Mouse (Mus musculus) gastrocnemius, adult 8-10 months (tissue): Measurements from ENCODE around the gene Gm45785. TPM values are rescaled to one million over a fixed set of nuclear protein-coding genes. Genes with fewer than 3 reads are reported as not detected.

Source experiments
- DNase-seq, 2 experiments: peaks; one replicate each; pipeline ENCODE4 v3.0.0; 2022; ENCODE audit warnings: low spot score in 2 of 2
- total RNA-seq, 4 experiments: library from RNA; stranded (reverse); gene quantifications; 2 replicates each; pipeline ENCODE4 v1.2.4; 2022

Gm45785 gene
- total RNA-seq, 4 experiments from 2014 or later, result not detected

DNA sequence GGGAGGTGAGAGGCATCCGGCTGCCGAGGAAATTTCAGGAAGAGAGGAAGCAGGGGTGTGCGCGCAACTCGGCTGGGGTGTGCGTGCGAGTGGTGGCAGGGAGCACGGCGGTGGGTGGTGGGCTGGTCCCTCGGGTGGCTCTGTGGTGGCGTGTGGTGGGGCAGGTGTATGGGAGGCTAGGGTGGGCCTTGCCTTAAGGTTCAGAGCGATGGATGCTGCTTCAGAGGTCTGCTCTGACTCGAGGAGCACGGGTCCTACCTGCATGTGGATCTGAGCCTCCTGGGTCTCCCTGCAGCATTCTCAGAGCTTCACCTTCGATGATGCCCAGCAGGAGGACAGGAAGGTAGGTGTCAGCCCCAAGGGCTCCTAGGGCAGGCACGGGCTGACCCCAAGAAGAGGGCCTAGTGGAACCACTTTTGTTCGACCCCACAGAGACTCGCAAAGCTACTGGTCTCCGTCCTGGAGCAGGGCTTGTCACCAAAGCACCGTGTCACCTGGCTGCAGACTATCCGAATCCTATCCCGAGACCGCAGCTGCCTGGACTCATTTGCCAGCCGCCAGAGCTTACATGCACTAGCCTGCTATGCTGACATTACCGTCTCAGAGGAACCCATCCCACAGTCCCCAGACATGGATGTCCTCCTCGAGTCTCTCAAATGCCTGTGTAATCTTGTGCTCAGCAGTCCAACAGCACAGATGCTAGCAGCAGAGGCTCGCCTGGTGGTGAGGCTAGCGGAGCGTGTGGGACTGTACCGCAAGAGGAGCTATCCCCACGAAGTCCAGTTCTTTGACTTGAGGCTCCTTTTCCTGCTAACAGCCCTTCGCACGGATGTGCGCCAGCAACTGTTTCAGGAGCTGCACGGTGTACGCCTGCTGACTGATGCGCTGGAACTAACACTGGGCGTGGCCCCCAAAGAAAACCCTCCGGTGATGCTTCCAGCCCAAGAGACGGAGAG is 1.7 kb upstream of the Gm45785 start, which contains the start of gene Bet1l:
Bet1l (minus strand) TSS at position 28 of the 956 bp plus-strand sequence.
- no peak for DNase-seq

DNA sequence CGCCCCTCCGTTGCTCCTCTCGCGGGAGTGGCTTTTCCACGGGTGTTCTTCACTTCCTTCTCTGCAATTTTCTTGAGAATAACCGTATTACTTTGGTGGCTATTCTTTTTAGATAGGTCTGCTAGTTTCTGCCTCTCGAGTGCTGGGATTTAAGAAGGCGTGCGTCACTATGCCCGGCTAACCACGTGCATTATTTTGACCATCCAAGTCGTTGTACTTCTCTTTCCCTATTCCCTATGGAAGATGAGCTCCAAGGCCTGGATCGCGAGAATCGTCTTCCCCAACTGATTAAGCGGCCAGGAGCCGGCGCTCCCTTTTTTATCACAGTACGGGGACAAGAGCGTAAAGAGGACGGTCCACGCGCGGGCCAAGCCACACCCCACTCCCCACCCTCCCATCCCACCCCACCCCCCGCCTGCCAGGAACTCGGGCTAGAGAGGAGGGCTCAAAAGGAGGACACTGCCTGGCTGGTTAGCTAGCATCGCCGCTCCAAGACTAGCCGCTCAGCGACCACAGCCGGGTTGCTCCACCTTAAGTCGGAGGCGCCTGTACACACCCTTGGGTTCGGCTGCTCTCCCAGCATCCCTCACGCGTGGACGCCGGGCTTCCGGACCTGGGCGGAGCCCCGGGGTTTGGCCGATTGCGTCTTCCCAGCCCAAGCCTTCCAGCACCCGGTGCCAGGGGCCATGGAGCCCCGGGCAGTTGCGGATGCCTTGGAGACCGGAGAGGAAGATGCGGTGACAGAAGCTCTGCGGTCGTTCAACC is 836 bp upstream of the Gm45785 start, which contains the start of gene Ric8a:
Ric8a (plus strand) TSS at position 173 of the 765 bp plus-strand sequence.
- peak; percentile 82 to 88 for DNase-seq

DNA sequence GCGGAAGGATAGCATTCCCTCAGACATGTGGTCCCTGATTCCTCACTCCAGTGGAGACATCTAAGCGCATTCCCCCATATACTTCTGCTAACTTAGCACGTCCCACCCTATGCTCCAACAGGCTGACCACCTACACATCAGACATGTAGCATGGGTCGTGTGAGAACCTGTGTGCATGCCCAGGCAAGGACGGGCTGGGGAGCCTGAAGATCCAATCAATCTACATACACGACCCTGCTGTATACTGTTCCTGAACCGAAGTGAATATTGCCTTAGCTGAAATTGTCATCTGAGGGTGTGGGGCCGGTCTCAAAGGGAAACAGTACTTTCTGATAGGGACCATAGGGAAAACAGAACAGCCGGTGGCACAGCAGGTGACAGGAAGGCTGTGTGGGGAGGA is 950 bp downstream of the Gm45785 start:
- DNase-seq, result no peak

DNA sequence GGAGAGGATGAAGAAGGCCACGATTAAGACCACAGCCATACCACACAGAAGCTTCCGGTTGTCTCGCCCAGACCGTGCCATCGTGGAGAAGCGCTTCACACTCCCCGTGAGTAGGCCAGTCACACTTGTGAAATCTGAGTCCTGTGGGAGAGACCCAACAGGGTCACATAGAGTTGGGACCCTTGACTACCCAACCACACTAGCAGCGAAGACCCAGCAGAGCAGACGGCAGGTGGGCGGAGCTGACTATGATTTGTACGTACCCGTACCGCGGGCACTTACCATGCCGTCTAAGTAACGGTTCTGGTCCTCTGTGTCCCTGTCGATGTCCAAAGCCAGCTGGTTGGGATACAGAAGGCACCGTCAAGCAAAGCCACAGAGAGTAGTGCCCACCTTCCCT is 1.6 kb downstream of the Gm45785 start:
- no peak for DNase-seq

DNA sequence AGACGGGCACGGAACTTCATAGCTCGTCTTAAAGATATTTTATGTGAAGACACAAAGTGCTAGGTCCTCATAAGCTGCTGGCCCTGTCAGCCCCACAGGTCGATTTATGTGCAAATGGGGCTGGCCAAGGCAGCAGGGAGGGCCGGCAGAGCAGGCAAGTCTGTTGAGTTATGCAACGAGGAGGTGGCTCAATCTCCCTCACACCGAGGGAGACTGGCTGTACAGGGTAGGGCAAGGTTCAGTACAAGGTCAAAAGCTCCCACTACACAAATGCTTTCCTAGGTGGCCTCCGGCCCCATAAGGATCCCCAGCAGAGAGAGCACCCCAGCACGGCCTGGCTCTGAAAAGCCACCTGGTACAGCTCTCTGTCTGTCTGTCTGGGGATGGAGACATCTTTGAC is 2.7 kb downstream of the Gm45785 start:
- DNase-seq, result no peak

DNA sequence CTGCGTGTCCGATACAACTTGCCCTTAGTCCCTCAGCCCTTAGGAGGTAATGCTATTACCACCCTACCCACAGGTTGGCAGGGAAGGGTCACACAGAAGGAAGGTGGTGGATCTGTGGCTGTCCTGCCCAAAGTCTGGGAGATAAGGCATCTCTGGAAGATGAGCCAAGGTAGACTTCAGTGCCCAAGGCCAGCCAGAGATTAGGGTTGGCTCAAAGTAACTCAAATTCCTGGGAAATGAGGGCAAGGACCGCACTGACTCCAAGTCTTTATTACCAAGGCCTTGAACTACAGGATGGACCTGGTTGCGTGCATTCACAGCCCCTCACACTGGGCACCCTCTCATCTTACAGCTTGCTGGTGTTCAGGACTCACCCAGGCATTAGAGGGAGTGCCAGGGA is 4.2 kb downstream of the Gm45785 start:
- no peak for DNase-seq

DNA sequence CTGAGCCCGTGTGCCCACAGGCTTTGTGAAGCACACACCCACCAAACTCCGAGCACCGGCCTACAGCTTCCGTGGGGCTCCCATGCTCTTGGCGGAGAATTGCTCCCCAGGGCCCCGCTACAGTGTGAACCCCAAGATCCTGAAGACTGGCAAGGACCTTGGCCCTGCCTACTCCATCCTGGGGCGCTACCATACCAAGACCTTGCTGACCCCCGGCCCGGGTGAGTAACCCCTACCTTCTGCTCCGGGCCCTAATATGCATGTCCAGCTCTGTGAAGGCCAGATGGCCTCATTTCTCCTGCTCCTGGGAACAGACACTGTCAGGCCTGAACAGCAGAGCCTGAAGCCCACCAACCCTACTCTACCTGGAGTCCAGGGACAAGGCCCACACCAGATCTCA is 7.5 kb downstream of the Gm45785 start:
- no peak for DNase-seq

DNA sequence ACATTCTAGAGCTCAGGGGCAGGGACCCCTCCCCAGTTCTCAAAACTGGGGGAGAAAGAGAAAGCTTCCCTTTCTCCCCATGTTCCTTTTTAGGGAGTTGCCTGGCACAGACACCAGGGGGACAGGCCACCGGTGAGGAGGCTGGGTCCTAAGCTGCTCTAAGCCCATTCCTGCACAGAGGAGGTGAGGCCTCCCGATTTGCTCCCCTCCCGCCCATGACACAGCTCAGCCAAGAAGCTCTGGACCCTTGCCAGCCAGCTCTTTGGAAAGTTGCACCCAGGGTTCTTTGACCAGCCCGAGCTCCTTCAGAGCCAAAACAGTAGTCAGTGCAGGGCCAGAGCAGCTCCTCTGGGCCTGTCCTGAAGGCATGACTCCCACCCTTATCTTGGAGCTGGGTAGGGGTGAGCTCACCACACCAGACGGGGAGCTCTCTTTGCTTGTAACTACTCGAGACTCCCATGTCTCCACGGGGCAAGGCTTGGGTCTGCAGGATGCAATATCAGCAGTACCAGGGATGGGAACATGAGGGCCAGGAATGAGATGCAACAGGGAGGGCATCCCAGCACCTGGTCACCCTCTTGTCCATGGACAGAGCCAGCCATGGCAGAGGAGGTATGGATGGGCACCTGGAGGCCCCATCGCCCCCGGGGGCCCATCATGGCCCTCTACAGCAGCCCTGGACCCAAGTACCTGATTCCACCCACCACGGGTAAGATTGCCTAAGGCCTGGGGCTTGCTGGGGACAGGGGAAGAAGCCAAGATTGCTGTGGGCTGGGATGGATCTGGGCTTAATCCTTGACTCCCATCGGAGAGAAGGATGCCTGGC is 8.2 kb downstream of the Gm45785 start, which contains the start of gene Odf3:
Odf3 (plus strand) TSS at position 51 of the 826 bp plus-strand sequence.
- no peak for DNase-seq

DNA sequence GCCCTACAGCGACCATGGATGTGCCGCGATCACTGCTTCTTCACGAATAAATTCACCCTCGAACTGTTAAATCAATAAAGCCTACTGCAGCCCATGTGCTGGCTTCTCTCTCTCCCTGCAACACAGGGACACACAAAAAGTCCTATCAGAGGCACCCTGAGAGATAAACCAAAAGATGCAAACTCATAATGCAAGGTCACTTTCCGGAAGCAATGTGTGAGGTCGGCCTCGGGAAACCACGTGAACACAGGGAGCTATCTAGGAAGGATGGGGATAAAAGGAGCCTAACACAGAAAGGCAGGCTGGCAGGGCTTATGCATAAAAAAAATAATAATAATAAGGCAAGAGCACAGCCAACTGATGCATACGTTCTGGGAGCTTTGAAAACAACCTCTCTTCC is 9.5 kb downstream of the Gm45785 start:
- DNase-seq, result no peak

DNA sequence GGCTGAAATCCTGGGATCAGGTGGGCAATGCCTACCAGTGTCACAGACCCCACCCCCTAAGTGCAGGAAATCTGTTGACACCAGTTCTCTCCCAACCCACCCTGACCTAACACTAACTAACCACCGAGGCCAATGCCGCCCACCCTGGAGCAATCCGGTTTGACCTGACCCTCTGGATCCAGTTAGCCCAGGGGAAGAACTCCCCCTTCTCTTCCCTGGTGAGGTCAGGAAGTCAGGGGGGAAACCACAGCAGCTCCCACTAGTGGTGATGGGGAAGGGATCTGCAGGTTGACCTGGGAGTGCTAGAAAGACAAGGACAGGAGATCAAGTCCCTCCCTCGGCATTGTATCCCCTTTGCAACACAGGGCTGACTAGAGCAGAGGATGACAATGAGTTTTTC is 10.4 kb downstream of the Gm45785 start:
- DNase-seq, result no peak

DNA sequence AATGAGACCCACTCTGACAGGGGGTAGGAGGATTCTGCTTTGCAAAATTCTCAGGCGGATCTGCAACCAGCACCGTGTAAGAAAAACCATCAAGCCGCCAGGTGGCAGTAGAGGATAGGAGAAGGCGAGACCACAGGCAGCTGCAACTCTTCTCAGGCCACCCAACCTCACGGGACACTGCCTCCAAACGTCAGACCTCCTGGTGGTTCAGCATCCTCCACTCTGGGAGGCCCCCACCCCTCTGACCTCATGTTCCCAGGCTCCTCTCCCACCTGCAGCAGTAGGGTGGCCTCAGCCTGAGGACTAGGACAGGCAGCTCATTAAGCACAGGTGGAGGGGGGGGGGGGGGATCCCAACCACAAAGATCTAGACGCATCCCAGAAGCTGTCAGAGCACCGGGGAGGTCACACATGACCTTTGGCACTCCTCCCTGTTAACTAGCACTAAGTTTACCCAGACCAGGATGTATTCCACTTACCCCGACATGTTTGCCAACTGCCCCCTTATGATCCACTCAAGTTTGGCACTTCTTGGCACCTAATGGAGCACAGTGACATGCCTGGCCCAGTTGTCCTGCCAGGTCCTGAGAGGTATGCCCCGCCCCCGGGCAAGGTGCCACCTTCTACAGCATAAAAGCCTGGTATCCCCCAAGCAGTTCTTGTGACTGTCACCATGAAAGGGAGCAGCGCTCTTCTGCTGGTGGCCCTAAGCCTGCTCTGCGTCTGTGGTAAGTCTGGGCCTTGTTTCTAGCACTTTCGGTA is 11.0 kb downstream of the Gm45785 start, which contains the start of gene Scgb1c1:
Scgb1c1 (plus strand) TSS at position 643 of the 761 bp plus-strand sequence.
- DNase-seq, result peak; percentile 74 to 78

DNA sequence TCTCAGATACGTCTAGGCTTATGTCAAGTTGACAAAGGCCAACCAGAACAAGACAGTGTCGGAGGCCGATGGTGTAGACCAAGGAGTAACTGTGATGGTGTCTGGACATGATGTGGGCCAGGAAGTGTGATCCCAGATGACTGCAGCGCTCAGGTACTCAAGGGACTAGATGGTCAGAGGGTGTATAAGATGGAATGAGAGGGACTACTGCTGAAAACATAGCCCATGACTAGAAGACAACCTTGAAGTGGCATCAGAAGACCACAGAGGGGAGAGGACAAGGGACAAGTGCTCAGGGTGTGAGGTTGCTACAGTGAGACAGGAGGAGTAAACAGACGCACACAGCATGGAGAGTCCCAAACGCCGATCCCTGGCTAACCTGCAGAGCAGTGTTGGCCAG is 12.3 kb downstream of the Gm45785 start:
- DNase-seq, result no peak

DNA sequence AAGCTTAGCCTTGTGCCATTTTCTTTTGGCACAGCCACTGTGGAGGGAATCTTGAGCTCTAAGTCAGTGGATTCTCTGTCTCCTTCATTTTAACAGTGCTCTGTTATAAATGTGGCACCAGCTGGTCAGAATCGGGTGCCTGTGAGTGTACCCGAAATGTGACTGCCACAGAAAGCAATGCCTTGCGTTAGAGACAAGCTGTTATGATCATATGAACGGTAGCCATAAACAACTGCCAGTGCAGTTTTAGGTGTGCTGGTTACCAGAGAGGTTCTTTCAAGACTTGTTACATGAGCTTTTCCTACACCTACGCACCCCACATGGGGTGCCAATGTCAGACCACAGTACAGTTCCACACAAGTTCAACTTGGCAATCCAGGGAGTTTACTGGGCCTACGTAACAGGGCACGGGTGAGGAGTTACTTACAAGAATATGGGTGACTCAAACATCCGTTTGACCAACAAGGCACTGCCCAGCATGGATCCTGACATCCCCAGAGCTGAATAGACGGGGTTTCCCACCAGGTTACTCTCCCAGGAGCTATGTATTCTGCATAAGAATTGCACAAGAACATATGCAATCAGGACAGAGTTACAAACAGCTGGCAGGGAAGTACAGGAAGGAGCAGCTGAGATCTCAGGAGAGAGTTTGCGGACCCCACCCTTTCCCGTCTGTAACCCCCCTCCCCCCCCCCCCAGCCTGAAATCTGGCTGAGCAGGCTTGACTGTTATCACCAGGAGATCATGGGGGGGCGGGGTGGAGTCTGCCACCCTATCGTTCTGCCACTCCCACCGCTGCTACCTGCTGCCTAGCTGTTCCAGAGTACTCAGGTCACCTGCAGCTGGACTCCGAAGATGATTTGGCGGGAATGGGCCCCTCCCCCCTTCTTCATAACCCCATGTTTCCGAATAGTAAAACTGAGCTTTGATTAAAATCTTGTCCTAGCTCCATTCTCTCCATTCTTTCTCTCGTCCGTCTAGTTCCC is 15.1 kb downstream of the Gm45785 start:
- no peak for DNase-seq

DNA sequence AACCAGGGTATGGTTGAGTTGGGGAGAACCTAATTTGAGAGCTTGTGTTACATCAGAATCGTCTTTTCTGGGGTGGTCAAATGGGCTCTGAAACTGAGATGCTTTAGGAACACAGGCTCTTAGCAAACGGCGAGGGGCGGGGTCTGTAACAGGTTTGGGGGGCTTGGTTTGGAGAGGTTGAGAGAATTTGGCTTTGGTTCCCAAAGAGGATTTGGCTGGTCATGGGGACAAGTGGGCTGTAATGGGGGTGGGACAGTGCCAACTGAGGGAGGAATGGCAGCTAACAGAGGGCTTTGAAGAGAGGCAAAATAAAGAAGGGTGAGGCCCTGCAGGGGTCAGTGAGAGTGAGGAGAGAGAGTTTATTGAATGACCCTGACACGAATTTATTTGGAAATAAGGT is 16.6 kb downstream of the Gm45785 start:
- DNase-seq, result no peak

DNA sequence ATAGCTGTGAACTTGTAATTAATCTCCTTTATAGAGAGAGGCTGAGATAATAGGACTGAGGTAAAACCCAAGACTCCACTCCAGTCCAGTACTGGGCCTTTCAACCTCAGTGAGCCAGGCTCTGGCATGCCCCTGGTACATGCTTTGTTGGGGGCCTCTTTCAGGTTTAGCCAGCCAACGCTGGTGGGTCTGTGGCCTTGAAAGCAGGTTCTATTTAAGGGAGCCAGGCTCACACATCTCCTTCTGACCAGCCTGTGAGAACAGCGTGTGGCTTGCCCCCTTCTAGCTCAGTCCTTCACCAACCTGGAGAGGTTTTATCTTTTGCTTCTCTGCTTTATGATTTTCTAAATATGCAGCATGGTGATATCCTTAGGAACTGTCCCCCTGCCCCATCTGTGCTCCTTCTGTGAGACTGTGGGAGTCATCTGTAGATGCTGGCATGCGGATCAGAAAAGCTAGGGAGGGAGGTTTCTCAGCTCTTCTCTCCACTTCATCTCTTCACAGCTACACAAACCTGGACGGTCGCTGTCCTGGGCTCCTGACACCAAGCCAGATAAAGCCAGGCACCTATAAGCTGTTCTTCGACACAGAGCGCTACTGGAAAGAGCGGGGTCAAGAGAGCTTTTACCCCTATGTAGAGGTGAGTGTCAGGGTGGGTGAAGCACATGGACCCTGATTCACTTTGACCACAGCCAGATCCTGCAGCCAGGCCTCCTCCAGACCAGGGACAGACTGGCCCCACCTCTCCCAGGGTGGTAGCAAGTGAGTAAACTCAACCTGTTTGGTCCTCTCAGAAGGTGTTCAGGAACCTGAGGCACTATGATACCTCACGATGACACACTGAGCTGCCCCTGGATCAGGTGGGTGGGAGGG is 19.7 kb downstream of the Gm45785 start:
- no peak for DNase-seq

DNA sequence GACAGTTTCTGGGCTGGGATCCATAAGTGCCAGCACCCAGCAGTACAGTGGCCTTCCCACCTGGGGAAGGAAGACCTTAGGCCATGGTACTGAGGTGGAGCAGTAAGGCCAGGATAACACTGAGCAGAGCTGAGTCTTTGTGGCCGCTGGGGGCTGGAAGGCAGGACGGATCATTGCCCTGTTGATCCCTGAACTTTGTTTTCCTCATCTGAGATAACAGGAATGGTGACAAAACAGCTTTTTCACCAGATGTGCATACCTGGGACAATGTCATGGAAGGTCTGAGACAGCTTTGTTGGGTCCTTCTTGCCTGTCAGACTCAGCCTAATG is 20.4 kb downstream of the Gm45785 start:
- DNase-seq, result no peak

DNA sequence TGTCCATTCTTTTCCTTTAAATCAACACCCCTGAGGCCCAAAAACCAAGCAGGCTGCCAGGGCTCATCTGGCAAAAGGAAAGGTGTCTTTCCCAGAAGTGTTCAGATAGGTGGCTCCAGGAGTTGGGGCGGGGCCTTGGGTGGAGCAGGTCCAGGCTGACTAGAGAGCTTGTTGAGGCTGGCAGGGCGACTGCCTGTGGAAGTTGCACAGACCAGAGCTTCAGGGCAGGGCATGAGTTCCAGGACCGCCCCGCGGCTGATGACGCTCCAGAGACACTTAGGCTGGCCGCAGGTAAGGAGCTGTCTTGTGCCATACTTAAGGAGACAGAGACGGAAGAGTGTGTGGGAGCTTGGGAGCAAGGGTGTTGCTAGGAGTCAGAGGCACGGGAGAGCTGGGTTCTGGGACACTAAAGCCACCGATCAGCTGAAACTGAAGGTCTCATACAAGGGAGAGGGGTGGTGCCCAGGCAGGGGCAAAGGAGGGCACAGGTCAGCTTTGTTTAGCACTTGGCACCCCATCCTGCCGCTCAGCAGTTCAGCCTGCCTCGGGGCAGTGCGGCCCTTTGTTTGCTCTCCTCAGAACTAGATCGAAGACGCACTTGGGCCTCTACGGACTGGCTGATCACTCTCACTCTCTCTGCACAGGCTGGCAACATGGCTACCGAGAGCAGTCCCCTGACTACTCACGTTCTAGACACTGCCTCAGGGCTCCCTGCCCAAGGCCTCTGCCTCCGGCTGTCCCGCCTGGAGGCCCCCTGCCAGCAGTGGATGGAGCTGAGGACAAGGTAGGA is 21.0 kb downstream of the Gm45785 start, which contains the start of gene Urah:
Urah (plus strand) TSS at position 51 of the 790 bp plus-strand sequence.
- no peak for DNase-seq
